Mouse (Mus musculus) B cell, adult 2 months (primary cell): ENCODE measurements around the gene Nfya.
"Not testable (repeated sequence)": the region's sequence is repeated elsewhere in the genome, so short reads cannot be mapped to it uniquely, and the experiment has no call there.

Experiments
- DNase-seq, 2 experiments: peaks; one replicate each; pipeline ENCODE4 v3.0.0; 2022

The Nfya gene

DNA sequence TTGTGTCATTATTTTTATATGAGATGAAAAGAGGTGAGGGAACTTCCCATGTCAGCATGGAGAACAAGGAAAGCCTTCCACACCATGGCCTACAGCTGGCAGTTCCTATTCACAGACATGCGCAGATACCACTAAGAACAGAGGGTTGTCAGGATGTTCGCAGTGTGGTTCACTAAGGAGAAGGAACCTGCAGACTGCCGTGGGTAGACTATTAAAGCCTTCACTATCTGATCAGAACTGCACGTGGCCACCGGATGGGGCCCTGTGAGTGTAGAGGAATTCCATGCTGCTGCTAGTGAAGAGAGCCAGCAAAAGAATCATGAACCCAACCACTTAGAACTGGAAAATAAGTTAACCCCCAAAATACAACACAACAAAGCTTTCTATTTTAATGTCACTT lies 20.3 kb downstream of the Nfya start:
- no peak for DNase-seq

- no peak for DNase-seq
These were observed 21.0 kb downstream of the Nfya start for GRCm38 (mm10) chr17:48388666-48389065.

DNA sequence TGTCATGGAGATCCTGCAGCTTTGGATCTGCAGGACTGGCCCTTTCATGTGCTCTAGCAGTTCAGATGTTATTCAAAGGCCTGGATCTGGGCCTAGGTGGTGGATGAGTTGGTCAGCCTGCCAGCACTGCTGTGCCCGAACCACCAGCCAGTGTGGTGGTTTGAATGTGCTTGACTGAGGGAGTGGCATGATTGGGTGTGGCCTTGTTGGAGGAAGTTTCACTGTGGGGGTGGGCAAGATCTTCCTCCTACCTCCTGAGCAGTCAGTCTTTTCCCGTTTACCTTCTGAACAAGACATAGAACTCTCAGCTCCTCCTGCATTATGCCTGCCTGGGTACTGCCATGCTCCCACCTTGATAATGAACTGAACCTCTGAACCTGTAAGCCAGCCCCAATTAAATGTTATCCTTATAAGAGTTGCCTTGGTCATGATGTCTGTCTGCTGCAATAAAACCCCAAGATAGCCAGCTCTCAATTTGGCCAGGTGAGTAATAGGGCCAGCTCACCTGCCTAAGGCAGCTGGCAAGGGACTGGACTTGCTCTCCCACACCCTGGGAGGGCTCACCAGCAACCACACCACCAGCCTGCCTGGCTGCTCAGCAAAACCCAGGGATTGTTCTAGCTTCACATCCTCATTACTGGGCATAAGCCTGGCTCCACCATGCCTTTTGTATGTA lies 23.8 kb downstream of the Nfya start:
- no peak for DNase-seq

GRCm38 (mm10) chr17:48379050-48379449 lies 30.7 kb downstream of the Nfya start:
- DNase-seq = no peak

- no peak for DNase-seq
These were observed 33.6 kb downstream of the Nfya start for GRCm38 (mm10) chr17:48376102-48376501.

GRCm38 (mm10) chr17:48372987-48373386 lies 36.7 kb downstream of the Nfya start:
- no peak for DNase-seq

DNA sequence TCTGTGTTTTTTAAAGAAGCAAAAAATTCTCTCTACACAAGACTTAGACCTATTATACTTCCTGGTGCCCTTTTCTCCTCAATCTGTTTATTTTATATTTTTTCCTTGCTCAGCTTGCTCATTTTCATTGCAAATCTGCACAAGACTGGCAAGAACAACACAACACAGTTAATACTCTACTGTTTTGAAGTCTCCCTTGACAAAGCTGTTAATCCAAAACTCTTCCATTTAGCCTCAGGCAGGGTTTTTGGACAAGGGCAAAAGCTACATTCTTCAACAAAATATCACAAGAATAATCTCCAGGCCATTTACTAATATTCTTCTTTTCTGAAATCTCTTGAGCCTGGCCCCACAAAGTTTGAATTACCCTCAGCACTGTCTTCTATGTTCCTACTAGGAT lies 38.1 kb downstream of the Nfya start:
- no peak for DNase-seq

DNA sequence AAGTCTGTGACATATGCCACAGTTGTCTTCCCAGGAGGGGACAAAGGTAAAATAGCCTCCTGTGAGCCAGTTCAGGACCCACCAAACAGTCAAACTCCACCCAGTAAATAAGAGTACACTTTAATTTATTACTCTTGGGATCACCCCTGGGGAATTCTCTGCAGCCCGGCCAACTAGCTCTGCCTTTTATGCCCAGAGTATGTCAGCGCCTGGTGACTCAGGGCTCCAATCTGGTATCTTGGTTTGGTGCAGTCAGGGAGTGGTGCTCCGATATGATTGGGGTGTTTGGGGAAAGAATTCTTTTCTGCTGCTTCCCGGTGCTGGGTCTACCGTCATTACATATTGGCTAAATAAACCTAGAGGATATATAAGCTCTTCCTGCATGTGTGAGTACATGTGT lies 42.9 kb downstream of the Nfya start:
- no peak for DNase-seq

DNA sequence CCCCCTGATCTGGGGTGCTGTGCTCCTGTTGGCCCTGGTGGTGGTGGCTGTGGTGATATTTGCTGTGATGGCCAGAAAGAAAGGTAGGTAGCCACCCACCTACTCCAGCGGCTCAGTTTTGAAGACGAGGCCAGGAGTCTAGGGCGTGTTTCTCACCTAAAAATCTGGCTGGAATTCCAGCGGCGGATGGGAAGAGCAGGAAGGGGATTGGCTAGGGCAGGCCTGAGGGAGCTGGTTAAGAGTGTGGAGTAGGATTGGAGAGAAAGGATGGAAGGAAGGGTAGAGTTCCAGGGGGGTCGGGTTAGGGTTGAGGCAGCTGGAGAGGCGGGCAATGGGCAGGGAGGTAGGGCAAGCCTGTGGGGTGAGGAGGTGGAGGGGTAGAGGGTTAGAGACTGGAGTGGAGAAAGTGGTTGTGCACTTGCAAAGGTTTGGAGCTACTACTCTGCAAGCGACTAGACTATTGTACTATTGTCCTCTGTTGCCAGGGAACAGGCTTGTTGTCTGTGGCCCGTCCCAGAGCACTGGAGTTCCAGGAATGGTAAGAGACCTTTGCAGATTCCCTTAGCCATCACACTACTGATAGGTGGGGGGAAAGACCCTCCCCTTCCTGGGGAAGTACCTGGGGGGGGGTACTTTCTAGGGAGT lies 44.1 kb downstream of the Nfya start:
- DNase-seq = no peak

DNA sequence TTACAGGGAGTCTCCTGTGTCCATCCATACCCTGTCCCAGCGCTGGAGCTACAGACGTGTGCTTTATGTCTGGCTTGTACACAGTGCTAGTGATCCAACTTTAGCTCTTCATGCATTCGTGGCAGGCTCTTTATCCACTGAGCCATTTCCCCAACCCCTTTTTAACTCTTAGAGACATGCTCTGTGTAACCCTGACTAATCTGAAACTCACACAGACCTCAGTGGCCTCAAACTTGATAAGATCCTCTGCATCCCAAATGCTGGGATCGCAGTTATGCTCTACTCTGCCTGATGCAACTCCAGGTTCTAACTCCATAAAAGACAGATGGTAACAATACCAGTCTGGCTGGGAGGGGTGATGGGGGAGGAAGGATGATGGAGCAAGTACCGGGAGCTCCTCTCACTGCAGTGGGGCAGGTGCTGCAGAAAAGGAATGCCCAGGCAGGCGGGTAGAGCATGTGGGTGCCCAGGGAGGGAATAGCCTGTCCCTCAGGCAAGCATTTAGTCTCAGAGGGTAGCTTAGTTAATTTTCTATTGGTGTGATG lies 46.2 kb downstream of the Nfya start:
- DNase-seq = no peak

DNA sequence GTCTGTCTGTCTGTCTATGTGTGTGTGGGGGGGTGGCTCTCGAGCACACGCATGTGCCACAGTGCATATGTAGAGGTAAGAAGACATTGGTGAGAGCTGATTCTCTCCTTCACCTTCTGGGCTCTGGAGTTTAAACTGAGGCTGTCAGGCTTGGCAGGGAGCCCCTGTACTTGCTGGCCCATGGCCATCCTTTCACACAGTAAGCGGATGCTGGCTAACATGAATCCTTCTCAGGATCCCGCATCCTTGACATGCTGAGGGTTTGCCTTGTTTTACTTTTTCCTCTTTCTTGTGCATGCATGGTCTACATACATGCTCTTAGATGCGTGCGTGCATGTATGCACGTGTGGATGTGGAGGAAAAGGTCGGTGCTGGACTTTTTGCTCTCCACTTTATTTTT lies 46.7 kb downstream of the Nfya start:
- no peak for DNase-seq

GRCm38 (mm10) chr17:48362346-48362745 lies 47.4 kb downstream of the Nfya start:
- DNase-seq = no peak

DNA sequence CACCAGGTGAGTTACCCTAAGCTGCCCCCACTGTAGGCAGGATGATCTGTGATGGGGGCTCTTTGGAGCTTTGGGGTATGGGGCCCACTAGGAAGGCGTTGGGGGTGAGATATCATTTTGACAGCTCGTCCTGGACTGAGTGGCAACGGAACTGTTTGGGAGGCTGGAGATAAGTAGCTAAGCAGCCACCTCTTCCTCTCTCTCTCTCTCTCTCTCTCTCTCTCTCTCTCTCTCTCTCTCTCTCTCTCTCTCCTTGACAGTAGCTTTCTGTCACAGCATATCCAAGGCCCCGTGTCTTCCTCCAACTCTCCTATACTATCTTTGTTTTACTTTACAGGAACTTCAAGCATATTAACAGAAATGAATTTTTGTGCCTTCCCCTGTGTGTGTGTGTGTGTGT lies 49.2 kb downstream of the Nfya start:
- DNase-seq = no peak

DNA sequence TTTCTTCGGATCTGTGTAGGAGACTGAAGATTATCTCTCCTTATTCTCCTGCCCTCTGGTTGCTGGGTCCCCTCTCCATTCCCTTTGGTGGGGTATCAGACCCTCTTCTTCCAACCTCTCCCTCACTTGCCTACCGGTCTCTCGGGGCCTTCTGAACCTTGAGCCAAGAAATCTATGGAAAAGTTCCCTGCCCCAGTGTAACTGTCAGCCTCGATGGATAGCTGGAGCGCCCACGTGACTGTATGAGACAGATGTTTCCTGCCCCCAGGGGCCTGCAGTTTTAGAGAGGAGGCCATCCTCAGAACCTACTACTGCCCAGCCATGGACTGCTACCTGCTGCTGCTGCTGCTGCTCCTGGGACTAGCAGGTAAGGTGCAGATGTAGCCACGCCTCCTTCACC lies 50.1 kb downstream of the Nfya start, which contains the start of gene Treml1:
Gene Treml1 (plus strand): TSS at position 301 of the 400 bp plus-strand sequence.
- DNase-seq = no peak

DNA sequence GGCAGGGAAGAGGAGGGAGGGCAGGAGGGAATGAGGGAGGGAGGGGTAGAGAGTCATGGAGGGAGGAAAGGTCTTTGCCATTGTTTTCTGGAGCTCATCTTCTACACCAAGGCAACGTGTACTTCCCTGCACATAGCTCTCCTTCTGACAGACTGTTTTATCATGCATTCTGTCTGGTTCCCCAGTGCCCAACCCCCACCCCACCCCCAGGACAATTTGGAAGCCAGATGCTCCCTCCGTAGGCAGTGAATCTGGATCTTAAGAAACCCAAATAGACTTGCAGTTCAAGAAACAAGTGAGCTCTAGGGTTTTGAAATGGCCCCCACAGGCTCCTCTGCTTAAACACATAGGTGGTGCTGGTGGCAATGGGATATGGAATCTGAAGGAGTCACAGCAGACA lies 51.8 kb downstream of the Nfya start:
- no peak for DNase-seq

DNA sequence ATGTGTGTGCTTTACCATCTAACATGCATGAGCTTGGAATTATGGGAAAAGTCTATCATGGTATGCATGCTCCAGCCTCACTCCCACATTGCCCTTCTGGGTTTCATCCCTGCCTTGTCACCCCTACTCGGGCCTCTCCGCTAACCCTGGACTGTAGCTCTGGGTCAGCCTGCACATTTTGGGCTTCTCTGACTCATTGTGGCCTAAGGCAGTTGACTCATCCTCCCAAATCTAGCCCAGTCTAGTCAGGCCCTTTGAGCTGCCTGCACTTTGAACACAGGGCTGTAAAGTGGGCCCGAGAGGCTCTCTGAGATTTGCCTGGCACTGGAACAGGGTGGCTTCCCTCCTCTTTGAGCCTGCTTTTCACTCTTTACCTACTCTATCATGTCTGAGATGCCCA lies 53.9 kb downstream of the Nfya start:
- no peak for DNase-seq

- DNase-seq = not testable (repeated sequence)
These were observed 56.7 kb downstream of the Nfya start for GRCm38 (mm10) chr17:48352976-48353375.

DNA sequence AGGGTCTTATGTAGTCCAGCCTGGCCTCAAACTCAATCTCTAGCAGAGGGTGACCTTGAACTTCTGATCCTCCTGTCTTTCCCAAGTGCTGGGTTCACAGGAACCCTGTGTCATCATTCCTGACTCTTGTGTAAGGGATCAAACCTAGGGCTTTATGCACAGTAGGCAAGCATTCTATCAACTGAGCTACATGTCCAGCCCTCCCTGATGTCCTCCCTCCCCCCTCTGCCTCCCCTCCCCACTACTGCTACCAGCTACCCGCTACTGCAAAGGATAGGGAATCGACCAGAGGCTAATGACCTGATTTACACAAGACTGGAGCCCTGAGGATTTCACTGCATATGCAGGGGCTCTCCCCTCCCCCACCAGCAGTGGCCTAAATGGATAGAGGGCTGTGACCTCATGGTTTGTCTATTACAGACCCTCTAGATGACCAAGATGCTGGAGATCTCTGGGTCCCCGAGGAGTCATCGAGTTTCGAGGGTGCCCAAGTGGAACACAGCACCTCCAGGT lies 59.0 kb downstream of the Nfya start:
- no peak for DNase-seq

DNA sequence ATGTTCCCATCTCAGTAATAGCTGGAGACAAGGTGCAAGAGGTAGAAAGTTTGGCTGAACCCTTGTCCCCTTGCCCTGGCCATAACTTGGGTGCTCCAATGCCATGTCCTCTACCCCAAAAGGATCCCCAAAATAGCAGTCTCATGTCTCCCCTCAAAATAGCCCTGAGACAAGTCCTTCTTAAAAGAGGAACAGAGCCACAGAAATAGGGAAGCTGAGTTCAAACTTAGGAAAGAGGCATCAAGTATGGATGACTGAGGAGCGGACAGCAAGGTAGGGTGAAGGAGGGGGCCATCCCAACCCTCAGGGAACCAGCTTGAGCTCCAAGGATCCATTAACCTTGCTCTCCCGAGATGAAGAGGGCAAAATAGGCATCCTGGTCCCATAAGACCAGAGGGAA lies 62.4 kb downstream of the Nfya start:
- no peak for DNase-seq

- DNase-seq = no peak
These were observed 62.9 kb downstream of the Nfya start for GRCm38 (mm10) chr17:48346834-48347233.

GRCm38 (mm10) chr17:48346231-48346630 lies 63.5 kb downstream of the Nfya start, which contains the start of gene Trem2:
Gene Trem2 (plus strand): TSS chr17:48346401.
- no peak for DNase-seq

DNA sequence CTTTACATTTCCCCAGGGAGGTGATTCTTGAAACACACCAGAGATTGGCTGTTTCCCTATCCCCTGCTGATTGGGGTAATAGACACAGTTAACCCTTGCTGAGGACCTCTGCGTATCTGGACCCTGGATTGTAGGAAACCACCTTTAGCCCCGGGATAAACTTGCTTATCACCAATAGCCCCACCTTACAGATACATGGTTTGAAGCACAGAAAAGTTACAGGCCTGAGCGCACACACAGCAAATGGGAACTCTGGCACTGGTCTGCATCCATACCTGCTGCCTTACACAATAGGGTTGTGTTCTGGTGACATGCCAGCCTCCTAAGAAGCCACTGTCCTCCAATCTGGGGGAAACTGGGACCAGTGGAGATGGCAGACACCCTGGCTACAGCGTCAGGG lies 63.9 kb downstream of the Nfya start:
- no peak for DNase-seq

- DNase-seq = no peak
These were observed 66.6 kb downstream of the Nfya start for GRCm38 (mm10) chr17:48343065-48343464.

DNA sequence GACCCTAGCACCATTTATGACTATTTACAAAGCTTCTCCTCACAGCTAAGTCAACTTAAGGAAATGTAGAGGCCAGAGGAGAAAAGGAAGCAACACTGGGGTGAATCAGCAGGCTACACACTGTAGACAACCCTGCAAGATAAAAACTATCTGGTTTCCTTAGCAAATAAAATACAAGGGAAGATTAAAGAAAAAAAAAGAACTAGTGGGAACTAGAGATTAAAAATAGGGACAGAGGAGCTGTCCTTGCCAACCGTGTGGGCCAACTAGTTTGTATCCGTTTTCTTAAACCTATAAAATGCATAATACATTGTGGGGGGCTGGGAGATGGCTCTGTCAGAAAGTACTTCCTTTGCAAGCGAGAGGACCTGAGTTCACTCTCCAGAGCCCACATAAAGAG lies 67.8 kb downstream of the Nfya start:
- no peak for DNase-seq
